Mouse (Mus musculus) G1E (cell line): ENCODE measurements around the gene Cyp26b1. TPM values are rescaled to one million over a fixed set of nuclear protein-coding genes. Genes with fewer than 3 reads are reported as not detected.
"Not testable (repeated sequence)": the region's sequence is repeated elsewhere in the genome, so short reads cannot be mapped to it uniquely, and the experiment has no call there.

Source experiments
- ATAC-seq: 2 replicates; pipeline ENCODE4 v1.8.0; 2016; ENCODE audit warnings: mild to moderate bottlenecking; ENCODE audit not compliant: insufficient number of reproducible peaks, poor library complexity, low FRiP score, severe bottlenecking; ENCODE audit errors: extremely low read depth
- DNase-seq: peaks from one replicate; pipeline ENCODE4 v3.0.0; 2012; ENCODE audit warnings: low spot score
- H3K27me3 ChIP-seq: 2 replicates; pipeline ENCODE4 v1.6.1; 2012; ENCODE audit warnings: mild to moderate bottlenecking, low read length, inconsistent platforms; ENCODE audit not compliant: insufficient read depth
- H3K36me3 ChIP-seq: replicated peaks from 2 replicates; pipeline ENCODE3; 2012; ENCODE audit warnings: mild to moderate bottlenecking, inconsistent platforms
- H3K4me1 ChIP-seq: 2 replicates; pipeline ENCODE4 v1.6.1; 2012; ENCODE audit warnings: low read depth, low read length, inconsistent platforms, mixed read lengths; ENCODE audit not compliant: insufficient read depth
- H3K4me3 ChIP-seq: 2 replicates; pipeline ENCODE4 v1.5.1; 2012; ENCODE audit warnings: low read depth, mild to moderate bottlenecking, inconsistent platforms, low read length, moderate library complexity, mixed read lengths
- H3K9me3 ChIP-seq: replicated peaks from 2 replicates; pipeline ENCODE4 v1.6.1; 2012; ENCODE audit warnings: inconsistent platforms
- CTCF ChIP-seq: IDR thresholded peaks from 2 replicates; pipeline ENCODE4 v1.5.1; 2012; ENCODE audit warnings: low read depth, low read length, inconsistent platforms, mixed read lengths
- GATA1 ChIP-seq: IDR thresholded peaks from 2 replicates; pipeline ENCODE4 v1.6.1; 2012; ENCODE audit warnings: borderline replicate concordance, low read length, inconsistent platforms, mixed read lengths
- GATA2 ChIP-seq: IDR thresholded peaks from 2 replicates; pipeline ENCODE4 v1.6.1; 2012; ENCODE audit warnings: low read depth, low read length, inconsistent platforms, borderline replicate concordance
- POLR2AphosphoS5 ChIP-seq: IDR thresholded peaks from 2 replicates; pipeline ENCODE4 v1.6.1; 2012; ENCODE audit warnings: low read depth, low read length, inconsistent platforms; ENCODE audit not compliant: insufficient replicate concordance
- TAL1 ChIP-seq: conservative IDR thresholded peaks from 2 replicates; pipeline ENCODE4 v1.6.1; 2012; ENCODE audit warnings: low read depth, low read length, inconsistent platforms, mixed read lengths
- polyA plus RNA-seq: library from polyadenylated mRNA; stranded (reverse); fragments of >175 nt; gene quantifications from 2 replicates; pipeline ENCODE4 v1.2.3, GENCODE M21; 2012
- total RNA-seq, 2 experiments: library from RNA; stranded (forward) in 1 of 2; stranded (reverse) in 1 of 2; fragments of 200-1000 nt in 1 of 2; fragments of >200 nt in 1 of 2; fragmentation: Nextera tagmentation in 1 of 2; gene quantifications; 2 replicates each; pipeline ENCODE4 v1.2.3; 2014 to 2017

Cyp26b1 gene
- total and polyA plus RNA-seq, 3 experiments: 0.01 to 0.05 TPM; not detected in 1

- DNase-seq (no peak), ATAC-seq (no peak)
- Histone ChIP-seq H3K4me3 (no peak overlapping the region), H3K27me3 (peaks cover 5% of the 10 kb centered on the region), H3K4me1 (no peaks in the 10 kb centered on the region), H3K36me3 (no peaks in the 10 kb centered on the region), H3K9me3 (no peaks in the 10 kb centered on the region)
- no peak for TF ChIP-seq TAL1
- TF ChIP-seq GATA2: no peak
- TF ChIP-seq CTCF: no peak
- TF ChIP-seq POLR2AphosphoS5: no peak
- no peak for TF ChIP-seq GATA1
These were observed 35.1 kb upstream of the Cyp26b1 start for GRCm38 (mm10) chr6:84628831-84629230.

DNA sequence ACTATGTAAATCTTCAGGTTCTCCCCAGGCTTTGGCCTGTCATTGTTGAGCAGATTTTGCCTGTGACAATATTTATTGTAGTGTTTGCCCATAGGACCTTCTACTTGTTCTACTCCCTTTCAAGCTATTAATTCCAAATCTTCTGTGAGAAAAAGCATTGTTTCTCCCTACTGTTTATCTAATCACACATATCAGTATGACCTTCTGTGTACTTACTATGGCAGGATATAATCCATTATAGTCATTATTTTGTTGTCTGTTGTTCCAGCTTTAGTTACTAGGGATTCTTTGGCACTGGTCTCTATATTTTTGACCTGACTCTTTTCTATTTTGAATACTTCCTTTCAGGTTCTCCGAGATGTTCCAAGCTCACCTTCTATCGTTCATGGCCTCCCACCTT, 32.7 kb upstream of the Cyp26b1 start:
- Histone ChIP-seq H3K36me3 (no peaks in the 10 kb centered on the region), H3K4me3 (no peak overlapping the region), H3K27me3 (peaks cover 7% of the 10 kb centered on the region), H3K9me3 (no peaks in the 10 kb centered on the region), H3K4me1 (no peaks in the 10 kb centered on the region)
- no peak for TF ChIP-seq POLR2AphosphoS5
- DNase-seq: no peak
- ATAC-seq: no peak

DNA sequence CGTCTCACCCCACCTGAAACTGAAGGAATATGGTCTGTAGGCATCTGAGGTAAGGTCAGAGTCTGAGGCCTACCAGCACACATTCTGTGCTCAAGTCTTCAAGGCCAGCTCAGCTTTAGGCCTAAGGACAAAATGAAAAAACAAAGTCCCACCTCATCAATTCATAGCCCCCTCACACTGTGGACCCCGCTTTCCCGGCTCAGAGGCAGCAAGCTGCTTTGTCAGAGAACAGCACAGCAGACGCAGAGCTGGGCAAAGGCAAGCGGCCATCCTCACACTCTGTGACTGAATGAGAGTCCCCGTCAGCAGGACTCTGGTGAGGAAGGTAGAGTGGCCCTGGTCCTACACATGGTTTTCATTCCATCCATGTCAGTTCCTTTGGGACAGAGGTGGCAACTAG, 25.5 kb upstream of the Cyp26b1 start:
- H3K36me3 ChIP-seq: no peaks in the 10 kb centered on the region
- TF ChIP-seq TAL1 (no peak), CTCF (no peak), GATA1 (no peak), GATA2 (no peak)
- H3K4me1 ChIP-seq: no peaks in the 10 kb centered on the region
- H3K27me3 ChIP-seq: peaks cover 13% of the 10 kb centered on the region
- DNase-seq: no peak
- no peak for ATAC-seq
- no peaks in the 10 kb centered on the region for H3K9me3 ChIP-seq
- H3K4me3 ChIP-seq: no peak overlapping the region

DNA sequence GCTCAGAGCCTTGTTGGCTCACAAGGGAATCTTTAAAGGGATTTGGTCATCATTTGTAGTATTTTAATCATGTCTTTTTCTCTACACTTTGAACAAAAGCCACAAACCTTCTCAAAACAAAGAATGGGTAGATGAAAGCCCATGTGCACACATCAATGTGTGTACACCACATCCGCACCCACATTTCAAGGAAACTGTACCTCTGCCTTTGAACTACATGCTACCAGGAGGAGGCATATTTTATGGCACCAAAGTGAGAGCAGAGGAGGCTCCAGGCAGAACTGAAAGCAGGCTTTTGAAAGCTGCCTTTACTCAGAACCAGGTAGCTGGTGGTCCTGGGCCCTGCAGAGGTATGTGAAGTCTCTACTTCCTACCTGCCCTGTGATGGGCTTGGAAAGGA, 23.3 kb upstream of the Cyp26b1 start:
- Histone ChIP-seq H3K4me1 (no peaks in the 10 kb centered on the region), H3K36me3 (no peaks in the 10 kb centered on the region), H3K4me3 (no peak overlapping the region), H3K9me3 (no peaks in the 10 kb centered on the region), H3K27me3 (peaks cover 13% of the 10 kb centered on the region)
- DNase-seq: no peak
- no peak for TF ChIP-seq CTCF
- TF ChIP-seq GATA1: no peak
- TF ChIP-seq POLR2AphosphoS5: no peak
- no peak for TF ChIP-seq TAL1
- TF ChIP-seq GATA2: no peak
- no peak for ATAC-seq

GRCm38 (mm10) chr6:84616586-84616985, 22.9 kb upstream of the Cyp26b1 start:
- ATAC-seq (no peak), DNase-seq (no peak)
- Histone ChIP-seq H3K9me3 (no peaks in the 10 kb centered on the region), H3K27me3 (peaks cover 13% of the 10 kb centered on the region), H3K4me1 (no peaks in the 10 kb centered on the region), H3K36me3 (no peaks in the 10 kb centered on the region), H3K4me3 (no peak overlapping the region)
- TF ChIP-seq POLR2AphosphoS5: no peak
- TF ChIP-seq GATA2: no peak
- TF ChIP-seq CTCF: no peak
- no peak for TF ChIP-seq GATA1
- TF ChIP-seq TAL1: no peak

GRCm38 (mm10) chr6:84613561-84613960, 19.9 kb upstream of the Cyp26b1 start:
- H3K27me3 ChIP-seq: peaks cover 5% of the 10 kb centered on the region; the same call in 1 of the 2 replicates
- TF ChIP-seq TAL1 (no peak), CTCF (no peak), GATA2 (no peak), POLR2AphosphoS5 (no peak), GATA1 (no peak)
- no peak for DNase-seq
- H3K9me3 ChIP-seq: no peaks in the 10 kb centered on the region
- no peak overlapping the region for H3K4me3 ChIP-seq
- H3K4me1 ChIP-seq: no peaks in the 10 kb centered on the region
- no peak for ATAC-seq
- H3K36me3 ChIP-seq: no peaks in the 10 kb centered on the region

DNA sequence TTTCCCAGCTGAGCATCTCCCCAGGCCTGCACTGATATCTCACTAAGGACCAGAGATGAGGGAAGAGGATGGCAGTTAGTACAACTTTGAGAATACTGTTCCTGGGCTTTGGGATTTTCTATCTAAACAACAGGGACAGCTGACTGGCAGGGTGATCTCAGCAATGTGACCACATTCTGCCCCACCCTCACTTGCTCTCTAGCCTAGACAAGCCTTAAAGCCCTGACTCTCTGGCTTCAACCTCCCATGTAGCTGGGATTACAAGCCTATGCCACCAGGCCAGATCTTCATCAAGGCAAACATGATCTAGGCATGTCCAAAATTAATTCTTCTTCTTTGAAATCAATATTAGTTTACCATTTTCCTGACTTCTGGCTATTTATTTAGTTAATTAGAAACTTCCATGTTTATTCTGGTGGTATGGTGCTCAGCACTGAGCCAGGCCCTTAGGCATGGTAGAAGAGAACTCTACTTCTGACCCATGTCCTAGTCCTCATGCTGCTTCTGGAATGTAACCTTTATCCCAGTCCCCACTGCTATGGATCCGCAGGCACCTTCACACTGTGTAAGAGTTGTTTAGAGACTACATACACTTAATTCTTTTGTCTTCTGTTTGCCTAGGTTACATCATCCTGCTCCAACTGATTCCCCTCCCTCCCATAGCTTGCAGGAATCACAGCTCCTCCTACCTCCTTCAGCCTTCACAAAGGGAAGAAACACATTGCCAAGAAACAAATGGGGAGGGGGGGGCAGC, 7.6 kb upstream of the Cyp26b1 start:
- no peaks in the 10 kb centered on the region for H3K27me3 ChIP-seq
- H3K36me3 ChIP-seq: no peaks in the 10 kb centered on the region
- ATAC-seq (no peak), DNase-seq (no peak)
- no peak overlapping the region for H3K4me3 ChIP-seq
- TF ChIP-seq GATA1 (no peak), TAL1 (no peak)
- H3K4me1 ChIP-seq: no peaks in the 10 kb centered on the region
- H3K9me3 ChIP-seq: no peaks in the 10 kb centered on the region

GRCm38 (mm10) chr6:84599296-84599695, 5.6 kb upstream of the Cyp26b1 start:
- H3K4me3 ChIP-seq, ATAC-seq, H3K4me1 ChIP-seq, H3K9me3 ChIP-seq, H3K36me3 ChIP-seq, DNase-seq, H3K27me3 ChIP-seq: not testable (repeated sequence)
